Mouse (Mus musculus) heart, embryonic 14.5 days (tissue): ENCODE data around the gene Iqsec3. TPM values are rescaled to one million over a fixed set of nuclear protein-coding genes. Genes with fewer than 3 reads are reported as not detected.
"Not testable (repeated sequence)": the region's sequence is repeated elsewhere in the genome, so short reads cannot be mapped to it uniquely, and the experiment has no call there.

Experiments
- ATAC-seq: fragments of 200-750 bp; cut with Nextera tagmentation; 2 replicates; pipeline ENCODE4 v1.8.0; 2017; ENCODE audit warnings: low read depth, moderate TSS enrichment; ENCODE audit not compliant: insufficient number of reproducible peaks, insufficient read depth, low FRiP score
- H3K27ac ChIP-seq, 2 experiments: fragments of 200-500 bp in 1 of 2; fragments of 300-500 bp in 1 of 2; sonication (generic) in 1 of 2; replicated peaks in 1 of 2; 2 replicates each; pipeline ENCODE4 v1.5.1; 2012 to 2014; ENCODE audit warnings: low read depth in 2 of 2, low read length in 2 of 2, control low read depth in 1 of 2, mild to moderate bottlenecking in 1 of 2, mixed read lengths in 1 of 2; ENCODE audit not compliant: control insufficient read depth in 1 of 2, insufficient read depth in 1 of 2
- H3K27me3 ChIP-seq: fragments of 300-500 bp; sonication (generic); 2 replicates; pipeline ENCODE4 v1.6.1; 2014; ENCODE audit warnings: mild to moderate bottlenecking, low read length, control low read depth; ENCODE audit not compliant: control insufficient read depth, insufficient read depth
- H3K36me3 ChIP-seq: fragments of 300-500 bp; sonication (generic); 2 replicates; pipeline ENCODE4 v1.6.1; 2014; ENCODE audit warnings: mild to moderate bottlenecking, control low read depth, low read length, mixed read lengths; ENCODE audit not compliant: control insufficient read depth, insufficient read depth
- H3K4me1 ChIP-seq, 2 experiments: fragments of 200-500 bp in 1 of 2; fragments of 300-500 bp in 1 of 2; sonication (generic) in 1 of 2; 2 replicates each; pipeline ENCODE4 v1.6.1; 2012 to 2014; ENCODE audit warnings: low read length in 2 of 2, control low read depth in 1 of 2, mixed read lengths in 1 of 2; ENCODE audit not compliant: control insufficient read depth in 2 of 2, insufficient read depth in 2 of 2
- H3K4me2 ChIP-seq: fragments of 300-500 bp; sonication (generic); 2 replicates; pipeline ENCODE4 v1.6.1; 2014; ENCODE audit warnings: mild to moderate bottlenecking, low read length
- H3K4me3 ChIP-seq, 2 experiments: fragments of 200-500 bp in 1 of 2; fragments of 300-500 bp in 1 of 2; sonication (generic) in 1 of 2; 2 replicates each; pipeline ENCODE4 v1.5.1; 2012 to 2014; ENCODE audit warnings: low read length in 2 of 2, mild to moderate bottlenecking in 2 of 2, control low read depth in 1 of 2, low read depth in 1 of 2, moderate library complexity in 1 of 2; ENCODE audit not compliant: control insufficient read depth in 1 of 2, insufficient read depth in 1 of 2
- H3K9ac ChIP-seq: fragments of 300-500 bp; sonication (generic); 2 replicates; pipeline ENCODE4 v1.6.1; 2014; ENCODE audit warnings: mild to moderate bottlenecking, low read length
- H3K9me3 ChIP-seq: fragments of 300-500 bp; sonication (generic); 2 replicates; pipeline ENCODE4 v1.6.1; 2016; ENCODE audit warnings: low read length, control low read depth; ENCODE audit not compliant: control insufficient read depth
- WGBS: fragments of 180-500 bp; shearing (Covaris S2); extraction: QIAGEN DNeasy Blood & Tissue Kit; methylation state at CpG from one replicate; pipeline ENCODE4 v1.1.7; 2014; 5-methylcytosine and 5-hydroxymethylcytosine counted together
- polyA plus RNA-seq: library from polyadenylated mRNA; unstranded; fragments of >200 nt; fragmentation: Nextera tagmentation; extraction: Ambion mirVana; gene quantifications from 2 replicates; pipeline ENCODE4 v1.2.1, GENCODE M21; 2014

The Iqsec3 gene
- polyA plus RNA-seq, 1 experiment from 2014 or later, result not detected

DNA sequence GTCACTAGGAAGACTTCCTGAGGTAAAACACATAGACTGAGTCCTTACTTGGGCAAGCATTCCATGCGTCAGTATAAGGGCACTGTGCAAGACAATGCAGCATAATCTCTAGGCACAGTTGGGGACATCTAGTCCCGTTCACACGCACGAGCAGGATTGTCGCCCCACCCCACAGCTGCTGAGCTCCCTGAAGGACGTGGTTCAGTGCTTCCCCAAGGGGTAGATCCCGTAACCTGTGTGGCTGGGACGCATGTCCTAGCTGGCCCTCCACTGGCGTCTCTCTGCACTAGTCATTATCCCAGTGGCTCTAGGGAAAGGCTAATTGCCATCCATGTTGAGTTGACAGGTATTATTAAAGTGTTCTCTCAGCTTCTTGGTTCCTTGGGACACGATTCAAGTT lies 91.4 kb downstream of the Iqsec3 start:
- no peak overlapping the region for H3K4me2 ChIP-seq
- no peak overlapping the region for H3K4me3 ChIP-seq
- 63% methylated on average over 10 of the region's 10 CpGs for WGBS
- H3K36me3 ChIP-seq, result no peaks in the 10 kb centered on the region
- no peak overlapping the region for H3K27ac ChIP-seq
- H3K4me1 ChIP-seq, result no peaks in the 10 kb centered on the region
- ATAC-seq, result no peak
- H3K27me3 ChIP-seq, result peaks cover 22% of the 10 kb centered on the region
- no peaks in the 10 kb centered on the region for H3K9me3 ChIP-seq
- H3K9ac ChIP-seq, result no peak overlapping the region

DNA sequence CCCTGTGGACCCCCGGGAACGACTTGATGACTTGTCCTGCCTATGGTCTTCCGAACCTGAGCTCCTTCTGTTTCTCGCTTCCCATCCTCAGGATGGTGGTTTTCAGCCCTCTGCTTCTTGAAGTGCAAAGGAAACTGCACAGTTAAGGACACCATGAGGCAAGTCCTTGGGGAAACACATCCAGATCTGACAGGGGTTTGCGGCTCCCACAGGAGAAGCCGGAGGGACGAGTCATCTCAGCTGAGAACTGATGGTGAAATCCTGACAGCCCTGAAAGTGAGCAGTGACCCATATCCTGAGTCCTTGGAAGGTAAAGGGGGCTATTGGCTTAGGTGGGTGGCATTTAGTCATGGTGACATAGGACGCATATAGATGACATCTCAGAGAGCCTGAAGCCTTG lies 92.9 kb downstream of the Iqsec3 start:
- Histone ChIP-seq H3K36me3 (no peaks in the 10 kb centered on the region), H3K4me1 (no peaks in the 10 kb centered on the region), H3K27me3 (peaks cover 17% of the 10 kb centered on the region), H3K27ac (no peak overlapping the region), H3K9ac (no peak overlapping the region), H3K4me3 (no peak overlapping the region), H3K4me2 (no peak overlapping the region), H3K9me3 (no peaks in the 10 kb centered on the region)
- no peak for ATAC-seq
- 74% methylated on average over 8 of the region's 8 CpGs for WGBS

DNA sequence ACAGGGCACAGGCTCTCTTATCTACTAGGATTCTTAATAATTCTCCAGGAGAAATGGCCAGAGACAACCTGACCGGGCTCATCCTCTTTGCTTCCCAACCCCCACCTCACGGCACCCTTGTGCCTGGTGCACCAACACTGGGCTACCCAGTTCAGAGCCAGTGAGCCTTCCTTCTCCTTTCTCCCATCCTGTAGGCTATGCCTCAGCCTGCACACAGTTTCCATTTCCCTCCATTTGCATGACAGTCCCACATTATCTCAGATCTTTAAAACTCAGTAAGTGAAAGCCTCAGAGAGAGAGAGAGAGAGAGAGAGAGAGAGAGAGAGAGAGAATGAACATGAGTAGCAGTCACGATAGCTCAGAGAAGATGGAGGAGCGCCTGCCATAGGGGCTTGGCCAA lies 95.2 kb downstream of the Iqsec3 start:
- Histone ChIP-seq H3K9me3 (no peaks in the 10 kb centered on the region), H3K27ac (no peak overlapping the region), H3K36me3 (no peaks in the 10 kb centered on the region), H3K27me3 (peaks cover 17% of the 10 kb centered on the region), H3K4me3 (no peak overlapping the region), H3K9ac (no peak overlapping the region), H3K4me2 (no peak overlapping the region), H3K4me1 (no peaks in the 10 kb centered on the region)
- 50% methylated on average over 4 of the region's 4 CpGs for WGBS
- ATAC-seq, result no peak

DNA sequence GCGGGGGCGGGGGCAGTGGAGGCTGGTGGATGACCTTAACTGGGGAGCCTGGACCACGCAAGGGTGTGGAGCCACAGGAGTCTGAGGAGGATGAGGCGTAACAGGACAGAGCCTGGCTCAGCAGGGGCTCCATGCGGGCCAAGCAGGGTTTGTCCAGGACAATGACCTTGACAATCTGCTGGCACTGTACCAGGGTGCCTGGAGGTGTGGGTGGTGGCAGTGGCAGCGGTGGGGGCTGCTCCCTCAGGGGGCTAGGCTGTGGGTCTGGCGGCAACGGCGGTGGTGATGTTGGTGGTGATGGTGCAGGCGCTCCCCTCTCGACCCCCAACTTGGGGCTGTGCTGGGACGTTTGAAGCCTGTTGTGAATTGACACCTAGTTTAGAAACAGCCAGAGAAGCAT lies 97.3 kb downstream of the Iqsec3 start:
- no peak overlapping the region for H3K4me2 ChIP-seq
- ATAC-seq, result no peak
- H3K27me3 ChIP-seq, result peaks cover 7% of the 10 kb centered on the region; the same call in 1 of the 2 replicates
- no peaks in the 10 kb centered on the region for H3K4me1 ChIP-seq
- H3K4me3 ChIP-seq, result no peak overlapping the region
- 59% methylated on average over 12 of the region's 12 CpGs for WGBS
- H3K9ac ChIP-seq, result no peak overlapping the region
- H3K27ac ChIP-seq, result no peak overlapping the region
- H3K36me3 ChIP-seq, result no peaks in the 10 kb centered on the region
- H3K9me3 ChIP-seq, result no peaks in the 10 kb centered on the region

DNA sequence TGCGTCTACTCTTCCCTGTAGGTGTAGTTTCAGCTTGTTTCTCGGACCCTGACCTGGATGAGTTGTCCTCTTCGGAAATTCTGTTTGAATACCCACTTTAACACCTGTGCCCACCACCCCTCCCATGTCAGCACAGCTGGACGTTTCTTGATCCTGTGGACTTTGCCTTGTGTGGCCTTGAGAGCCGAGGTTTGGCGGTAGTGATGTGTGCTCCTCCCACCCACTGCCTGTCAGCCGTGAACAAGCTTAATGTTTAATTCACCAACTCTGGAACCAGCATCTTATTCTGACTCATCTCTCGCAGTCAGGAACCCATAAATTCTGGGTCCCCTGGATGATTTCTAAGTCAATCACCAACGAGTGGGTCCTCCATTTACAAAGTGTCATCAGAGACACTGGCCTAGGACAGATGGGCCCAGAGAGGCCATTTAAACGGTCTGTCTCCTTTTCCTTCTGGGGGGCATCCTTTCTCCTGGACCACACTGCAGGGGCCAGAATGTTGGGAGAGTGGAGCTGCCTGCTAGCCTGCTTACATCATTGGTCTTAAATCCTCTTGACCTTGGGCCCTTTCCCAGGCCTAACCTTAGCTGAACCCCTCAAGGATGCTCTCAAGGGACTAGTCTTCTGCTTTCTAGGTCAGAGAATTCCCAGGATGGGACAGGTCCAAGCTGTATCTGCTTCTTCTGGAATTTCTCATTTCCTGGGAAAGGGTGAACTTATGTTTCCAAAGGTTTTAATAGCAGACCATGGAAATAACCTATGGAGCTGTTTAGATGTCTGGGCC lies 102.1 kb downstream of the Iqsec3 start:
- Histone ChIP-seq H3K27ac (no peak overlapping the region), H3K4me3 (no peak overlapping the region), H3K27me3 (no peaks in the 10 kb centered on the region), H3K9me3 (no peaks in the 10 kb centered on the region), H3K4me2 (no peak overlapping the region), H3K9ac (no peak overlapping the region), H3K4me1 (no peaks in the 10 kb centered on the region), H3K36me3 (no peaks in the 10 kb centered on the region)
- 74% methylated on average over 10 of the region's 10 CpGs for WGBS
- ATAC-seq, result no peak

DNA sequence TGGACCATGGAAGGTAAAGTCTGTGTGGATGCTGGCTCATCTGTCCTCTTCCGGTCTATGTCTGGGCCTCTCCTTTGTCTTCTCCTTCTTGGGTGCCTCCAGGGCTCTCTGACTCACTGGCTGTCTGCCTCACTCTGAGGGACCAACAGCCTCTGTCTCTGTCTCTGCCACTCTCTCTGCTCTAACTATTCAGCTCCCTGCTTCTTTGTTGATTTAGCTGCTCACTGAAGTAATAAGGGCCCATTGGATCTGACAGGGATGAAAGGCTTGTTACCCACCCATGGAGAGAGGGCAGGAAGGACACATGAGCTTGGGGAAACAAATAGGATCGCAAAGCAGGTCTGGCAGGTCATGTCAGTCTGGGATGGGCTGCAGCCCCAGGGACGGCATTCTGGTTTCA lies 106.4 kb downstream of the Iqsec3 start:
- Histone ChIP-seq H3K9ac (no peak overlapping the region), H3K4me3 (no peak overlapping the region), H3K27me3 (no peaks in the 10 kb centered on the region), H3K36me3 (no peaks in the 10 kb centered on the region), H3K4me1 (no peaks in the 10 kb centered on the region), H3K9me3 (no peaks in the 10 kb centered on the region), H3K27ac (no peak overlapping the region), H3K4me2 (no peak overlapping the region)
- WGBS, result 37% methylated on average over 3 of the region's 3 CpGs
- ATAC-seq, result no peak

DNA sequence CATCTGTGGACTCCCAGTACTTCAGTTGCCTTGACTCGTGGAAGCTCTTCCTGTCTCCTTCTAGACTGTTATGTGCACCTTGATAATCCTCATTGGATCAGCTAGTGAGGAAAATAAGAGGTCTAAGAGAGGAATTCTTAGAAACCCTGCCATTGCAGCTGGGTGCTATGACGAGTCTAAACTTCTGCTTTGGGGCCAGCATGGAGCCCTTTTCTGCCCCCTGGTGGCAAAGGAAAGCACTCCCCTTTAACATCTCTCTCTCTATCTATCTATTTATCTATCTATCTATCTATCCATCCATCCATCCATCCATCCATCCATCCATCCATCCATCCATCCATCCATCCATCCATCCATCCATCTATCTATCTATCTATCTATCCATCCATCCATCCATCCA lies 106.9 kb downstream of the Iqsec3 start:
- not testable (repeated sequence) for H3K4me3 ChIP-seq, H3K27ac ChIP-seq, H3K36me3 ChIP-seq, H3K4me2 ChIP-seq, H3K9ac ChIP-seq, H3K9me3 ChIP-seq, ATAC-seq, H3K4me1 ChIP-seq, H3K27me3 ChIP-seq
- WGBS, result 11% methylated on average over 2 of the region's 2 CpGs

DNA sequence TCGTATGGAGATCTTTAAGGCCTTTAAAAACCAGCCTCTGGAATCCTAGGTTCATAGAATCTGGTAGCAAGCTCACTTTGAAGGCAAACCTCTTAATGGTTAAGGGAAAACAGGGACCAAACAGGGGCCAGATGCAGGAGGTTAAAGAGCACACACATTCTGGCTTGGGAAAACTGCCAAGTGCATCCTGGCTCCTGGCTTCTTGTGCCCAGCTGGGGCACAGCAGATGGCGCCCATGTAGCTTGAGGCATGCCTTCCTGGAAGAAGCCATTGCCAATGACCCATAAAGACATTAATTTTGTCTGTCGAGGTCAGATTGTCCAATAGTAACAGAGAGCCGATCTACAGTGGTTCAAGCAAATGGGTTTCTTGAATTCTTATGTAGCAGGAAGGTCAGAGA lies 109.5 kb downstream of the Iqsec3 start:
- Histone ChIP-seq H3K27me3 (peaks cover 3% of the 10 kb centered on the region; the same call in 1 of the 2 replicates), H3K9ac (no peak overlapping the region), H3K27ac (no peak overlapping the region), H3K4me3 (no peak overlapping the region), H3K4me1 (no peaks in the 10 kb centered on the region), H3K4me2 (no peak overlapping the region), H3K9me3 (no peaks in the 10 kb centered on the region), H3K36me3 (no peaks in the 10 kb centered on the region)
- WGBS, result 76% methylated on average over 4 of the region's 4 CpGs
- ATAC-seq, result no peak
